In genomic region chr7:142570565-142570964, GRCm38 (mm10) we compare ENCODE assay signal across 10 mouse cellular contexts. TPM values are rescaled to one million over a fixed set of nuclear protein-coding genes. Genes with fewer than 3 reads are reported as not detected.
DNase-seq lines count a peak whose midpoint lies in the region; ATAC-seq lines count a peak whose summit lies in the region.
"Had no signal": no experiment of that assay in that cellular context is flagged by ENCODE, and none has a peak within 500 bp of the region (broad histone marks: within the 10 kb centered on the region; RNA-seq: fewer than 3 reads in every experiment).

No protein-coding gene starts in this region.

- no peaks in the 10 kb centered on the region for H3K9me3 ChIP-seq in heart, embryonic 16.5 days (replicated peaks; ENCODE audit: control insufficient read depth, low read length)
- H3K9me3 ChIP-seq in neural tube, embryonic 15.5 days (replicated peaks) = no peaks in the 10 kb centered on the region
- H3K9me3 ChIP-seq in liver, embryonic 11.5 days (ENCODE audit: control insufficient read depth, low read length) = no peaks in the 10 kb centered on the region

- no peak for ATAC-seq in heart, embryonic 16.5 days (replicated peaks; ENCODE audit: extremely low read depth, insufficient read depth, low FRiP score)
- ATAC-seq in neural tube, embryonic 15.5 days (ENCODE audit: low FRiP score) = no peak
- ATAC-seq in liver, embryonic 11.5 days (replicated peaks; ENCODE audit: low FRiP score) = 0 out of 2 replicates have a peak, but pooled peaks have one; percentile 13

- DNase-seq in heart, adult 11 months = no peak
- DNase-seq in neural tube, embryonic 10.5 days (ENCODE audit: extremely low spot score, low spot score) = peak; percentile 54
- no peak for DNase-seq in liver, embryonic 11.5 days (ENCODE audit: low spot score)
- no peak for DNase-seq in adipocyte (ENCODE audit: low spot score)
- no peak for DNase-seq in T-cell, adult 2 months (ENCODE audit: low spot score)
- DNase-seq: right cerebral cortex, postnatal 25 days; thymus, adult 2 months had no signal

- H3K9ac ChIP-seq in heart, embryonic 16.5 days (ENCODE audit: low read length) = peak overlapping the region; percentile 14; the same call in 1 of the 2 replicates
- no peak overlapping the region for H3K9ac ChIP-seq in neural tube, embryonic 15.5 days (replicated peaks)
- H3K9ac ChIP-seq in liver, embryonic 11.5 days (ENCODE audit: low read depth, low read length) = no peak overlapping the region

- peaks cover 63% of the 10 kb centered on the region for H3K4me1 ChIP-seq in heart, embryonic 16.5 days (ENCODE audit: control insufficient read depth, insufficient read depth, low read length)
- peaks cover 18% of the 10 kb centered on the region for H3K4me1 ChIP-seq in neural tube, embryonic 15.5 days
- H3K4me1 ChIP-seq in liver, embryonic 11.5 days (replicated peaks; ENCODE audit: control insufficient read depth, insufficient read depth, low read length) = peaks cover 69% of the 10 kb centered on the region

- peak overlapping the region; percentile 91 for H3K27ac ChIP-seq in heart, embryonic 16.5 days (ENCODE audit: low read length)
- H3K27ac ChIP-seq in neural tube, embryonic 15.5 days (replicated peaks) = no peak overlapping the region
- peak overlapping the region; percentile 86 for H3K27ac ChIP-seq in liver, embryonic 11.5 days (ENCODE audit: low read depth, low read length)

- no peaks in the 10 kb centered on the region for H3K27me3 ChIP-seq in heart, embryonic 16.5 days (ENCODE audit: control insufficient read depth, insufficient read depth, low read length)
- no peaks in the 10 kb centered on the region for H3K27me3 ChIP-seq in neural tube, embryonic 15.5 days (replicated peaks)
- H3K27me3 ChIP-seq in liver, embryonic 11.5 days (replicated peaks; ENCODE audit: control insufficient read depth, insufficient read depth, low read length) = no peaks in the 10 kb centered on the region

- no peak overlapping the region for H3K4me3 ChIP-seq in heart, embryonic 16.5 days (ENCODE audit: low read length)
- H3K4me3 ChIP-seq in neural tube, embryonic 15.5 days (replicated peaks) = no peak overlapping the region
- H3K4me3 ChIP-seq in liver, embryonic 11.5 days (ENCODE audit: low read depth, low read length) = no peak overlapping the region
- H3K4me3 ChIP-seq: myocyte had no signal

- no peak overlapping the region for H3K4me2 ChIP-seq in heart, embryonic 16.5 days (ENCODE audit: low read depth, low read length)
- H3K4me2 ChIP-seq in neural tube, embryonic 15.5 days = no peak overlapping the region
- H3K4me2 ChIP-seq in liver, embryonic 11.5 days = no peak overlapping the region

- no peaks in the 10 kb centered on the region for H3K36me3 ChIP-seq in heart, embryonic 16.5 days (ENCODE audit: control insufficient read depth, insufficient read depth)
- no peaks in the 10 kb centered on the region for H3K36me3 ChIP-seq in neural tube, embryonic 15.5 days
- H3K36me3 ChIP-seq in liver, embryonic 11.5 days (ENCODE audit: control insufficient read depth, insufficient read depth, low read length) = no peaks in the 10 kb centered on the region

- 74% methylated on average over 9 of the region's 9 CpGs for WGBS in heart, embryonic 16.5 days
- 77% methylated on average over 9 of the region's 9 CpGs for WGBS in neural tube, embryonic 15.5 days
- 72% methylated on average over 9 of the region's 9 CpGs for WGBS in liver, embryonic 11.5 days

RNA-seq across cellular contexts. Expression of gene Mrpl23, which starts 38.1 kb away (rescaled TPM):
- polyA plus RNA-seq in heart, embryonic 16.5 days (2015; fragmentation: Nextera tagmentation; extraction: Ambion mirVana) = 14.2 and 20.0 TPM in 2 replicates
- 21.0 and 27.9 TPM in 2 replicates for polyA plus RNA-seq in neural tube, embryonic 15.5 days (2015; fragmentation: Nextera tagmentation; extraction: Ambion mirVana)
- polyA plus RNA-seq in liver, embryonic 11.5 days (2014; fragmentation: Nextera tagmentation; extraction: Ambion mirVana) = 20.8 and 22.2 TPM in 2 replicates
